Mouse (Mus musculus) midbrain, embryonic 11.5 days (tissue): ENCODE results near the gene Ces2b. TPM values are rescaled to one million over a fixed set of nuclear protein-coding genes. Genes with fewer than 3 reads are reported as not detected.
"Not testable (repeated sequence)": the region's sequence is repeated elsewhere in the genome, so short reads cannot be mapped to it uniquely, and the experiment has no call there.

Experiments used
- ATAC-seq: fragments of 200-750 bp; cut with Nextera tagmentation; 2 replicates; pipeline ENCODE4 v1.8.0; 2017; ENCODE audit warnings: moderate TSS enrichment, moderate library complexity; ENCODE audit not compliant: low FRiP score
- DNase-seq: peaks from one replicate; pipeline ENCODE4 v3.0.0; 2015; ENCODE audit warnings: low spot score; ENCODE audit errors: missing footprints
- H3K27ac ChIP-seq: fragments of 300-500 bp; sonication (generic); 2 replicates; pipeline ENCODE4 v1.5.1; 2014; ENCODE audit warnings: low read depth, low read length
- H3K27me3 ChIP-seq: fragments of 300-500 bp; sonication (generic); 2 replicates; pipeline ENCODE4 v1.6.1; 2014; ENCODE audit warnings: mild to moderate bottlenecking, low read length, moderate library complexity, mixed read lengths; ENCODE audit not compliant: control insufficient read depth, insufficient read depth
- H3K36me3 ChIP-seq: fragments of 300-500 bp; sonication (generic); 2 replicates; pipeline ENCODE4 v1.6.1; 2014; ENCODE audit warnings: mild to moderate bottlenecking, low read length, moderate library complexity, mixed read lengths; ENCODE audit not compliant: control insufficient read depth, insufficient read depth
- H3K4me1 ChIP-seq: fragments of 300-500 bp; sonication (generic); 2 replicates; pipeline ENCODE4 v1.6.1; 2014; ENCODE audit warnings: low read length; ENCODE audit not compliant: control insufficient read depth, insufficient read depth
- H3K4me2 ChIP-seq: fragments of 300-500 bp; sonication (generic); 2 replicates; pipeline ENCODE4 v1.6.1; 2014; ENCODE audit warnings: mild to moderate bottlenecking, moderate library complexity
- H3K4me3 ChIP-seq: fragments of 300-500 bp; sonication (generic); 2 replicates; pipeline ENCODE4 v1.5.1; 2014; ENCODE audit warnings: low read depth, low read length
- H3K9ac ChIP-seq: fragments of 300-500 bp; sonication (generic); 2 replicates; pipeline ENCODE4 v1.6.1; 2014; ENCODE audit warnings: low read length
- H3K9me3 ChIP-seq: fragments of 300-500 bp; sonication (generic); 2 replicates; pipeline ENCODE4 v1.6.1; 2016; ENCODE audit warnings: low read length; ENCODE audit not compliant: control insufficient read depth
- WGBS: fragments of 180-500 bp; shearing (Covaris S2); extraction: QIAGEN DNeasy Blood & Tissue Kit; methylation state at CpG from one replicate; pipeline ENCODE4 v1.1.7; 2014; 5-methylcytosine and 5-hydroxymethylcytosine counted together
- polyA plus RNA-seq: library from polyadenylated mRNA; unstranded; fragments of >200 nt; fragmentation: Nextera tagmentation; extraction: Ambion mirVana; gene quantifications from 2 replicates; pipeline ENCODE4 v1.2.1, GENCODE M21; 2014

Ces2b gene
- polyA plus RNA-seq, 1 experiment from 2014 or later: 0.15 TPM

DNA sequence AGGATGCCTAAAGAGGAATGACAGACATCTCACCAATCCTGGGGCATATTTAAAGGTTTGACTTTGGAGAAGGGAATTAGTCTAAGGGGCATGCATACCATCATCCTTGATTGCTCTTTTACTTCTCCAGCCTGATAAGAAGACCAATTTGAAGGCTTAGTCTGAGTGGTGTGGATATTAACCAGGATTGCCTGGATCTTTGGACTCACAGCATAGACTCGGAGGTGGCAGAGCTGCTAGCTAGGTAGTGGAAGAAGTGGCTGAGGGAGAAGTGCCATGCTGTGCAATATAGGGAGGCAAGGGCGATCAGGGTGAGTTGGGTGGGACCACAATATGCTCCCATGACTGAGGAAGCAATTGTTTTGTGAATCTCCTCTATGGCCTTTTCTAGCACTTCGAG lies 3.2 kb upstream of the Ces2b start:
- Histone ChIP-seq H3K9ac (no peak overlapping the region), H3K4me1 (no peaks in the 10 kb centered on the region), H3K36me3 (no peaks in the 10 kb centered on the region), H3K27me3 (no peaks in the 10 kb centered on the region), H3K4me2 (no peak overlapping the region), H3K4me3 (no peak overlapping the region), H3K27ac (no peak overlapping the region), H3K9me3 (no peaks in the 10 kb centered on the region)
- ATAC-seq (no peak), DNase-seq (no peak)
- WGBS: 82% methylated on average over 3 of the region's 3 CpGs

DNA sequence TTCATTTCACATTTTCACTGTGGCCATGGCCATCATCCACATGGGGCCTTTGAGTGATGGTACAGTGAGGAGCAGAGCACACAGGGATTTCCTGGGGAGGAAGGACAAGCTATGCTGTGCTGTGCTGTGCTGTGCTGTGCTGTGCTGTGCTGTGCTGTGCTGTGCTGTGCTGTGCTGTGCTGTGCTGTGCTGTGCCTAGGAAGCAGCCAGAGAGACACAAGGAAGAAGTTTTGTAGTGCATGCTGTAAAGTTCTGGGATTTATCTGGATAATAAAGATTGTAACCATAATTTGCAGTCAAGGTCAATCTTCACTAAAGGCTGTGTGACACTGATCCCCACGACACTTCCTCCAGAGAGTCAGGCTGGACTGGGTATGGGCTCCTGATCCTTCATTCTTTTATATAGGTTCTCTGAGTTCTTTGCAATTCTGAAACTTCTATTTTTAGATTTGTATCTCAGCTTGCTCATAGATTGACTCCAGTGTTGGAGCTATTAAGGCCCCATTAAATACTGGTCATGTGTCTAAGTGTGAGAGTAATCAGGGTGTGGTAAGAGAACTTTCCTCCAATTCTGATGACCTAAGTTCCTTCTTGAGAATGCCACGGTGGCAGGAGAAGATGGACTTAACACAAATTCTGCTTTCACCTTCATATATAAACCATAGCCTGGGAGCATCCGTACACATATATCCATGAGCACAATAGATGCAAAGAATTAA lies 10.1 kb downstream of the Ces2b start:
- Histone ChIP-seq H3K9ac (no peak overlapping the region), H3K27ac (no peak overlapping the region), H3K4me1 (no peaks in the 10 kb centered on the region), H3K4me2 (no peak overlapping the region), H3K36me3 (no peaks in the 10 kb centered on the region), H3K27me3 (no peaks in the 10 kb centered on the region), H3K4me3 (no peak overlapping the region), H3K9me3 (no peaks in the 10 kb centered on the region)
- WGBS: 86% methylated on average over 3 of the region's 3 CpGs
- DNase-seq: no peak
- no peak for ATAC-seq

DNA sequence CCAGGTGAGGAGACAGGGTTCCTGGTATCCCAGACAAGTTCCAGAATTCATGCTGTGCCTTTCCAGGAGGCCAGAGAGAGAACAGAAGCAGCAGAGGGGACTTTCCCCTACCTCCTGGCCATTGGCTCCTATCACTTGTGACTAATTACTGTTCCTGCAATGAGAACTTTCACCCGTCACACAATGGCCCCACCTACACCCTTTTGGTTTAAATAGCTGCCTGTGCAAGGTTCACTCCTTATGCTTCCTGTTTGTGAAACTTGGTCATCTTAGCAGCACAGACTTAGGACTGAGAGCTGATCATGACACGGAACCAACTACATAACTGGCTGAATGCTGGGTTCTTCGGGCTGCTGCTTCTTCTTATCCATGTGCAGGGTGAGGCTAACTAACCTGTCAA lies 15.5 kb downstream of the Ces2b start, which contains the start of gene Ces2c:
Ces2c (plus strand) TSS at position 238 of the 400 bp plus-strand sequence.
- ATAC-seq (no peak), DNase-seq (no peak)
- Histone ChIP-seq H3K27me3 (no peaks in the 10 kb centered on the region), H3K4me2 (no peak within 1 kb of the TSS), H3K36me3 (no peaks in the 10 kb centered on the region), H3K4me3 (no peak within 1 kb of the TSS), H3K9me3 (no peaks in the 10 kb centered on the region), H3K9ac (no peak within 1 kb of the TSS), H3K4me1 (no peaks in the 10 kb centered on the region), H3K27ac (no peak within 1 kb of the TSS)
- WGBS: 97% methylated on average over 3 of the region's 3 CpGs

DNA sequence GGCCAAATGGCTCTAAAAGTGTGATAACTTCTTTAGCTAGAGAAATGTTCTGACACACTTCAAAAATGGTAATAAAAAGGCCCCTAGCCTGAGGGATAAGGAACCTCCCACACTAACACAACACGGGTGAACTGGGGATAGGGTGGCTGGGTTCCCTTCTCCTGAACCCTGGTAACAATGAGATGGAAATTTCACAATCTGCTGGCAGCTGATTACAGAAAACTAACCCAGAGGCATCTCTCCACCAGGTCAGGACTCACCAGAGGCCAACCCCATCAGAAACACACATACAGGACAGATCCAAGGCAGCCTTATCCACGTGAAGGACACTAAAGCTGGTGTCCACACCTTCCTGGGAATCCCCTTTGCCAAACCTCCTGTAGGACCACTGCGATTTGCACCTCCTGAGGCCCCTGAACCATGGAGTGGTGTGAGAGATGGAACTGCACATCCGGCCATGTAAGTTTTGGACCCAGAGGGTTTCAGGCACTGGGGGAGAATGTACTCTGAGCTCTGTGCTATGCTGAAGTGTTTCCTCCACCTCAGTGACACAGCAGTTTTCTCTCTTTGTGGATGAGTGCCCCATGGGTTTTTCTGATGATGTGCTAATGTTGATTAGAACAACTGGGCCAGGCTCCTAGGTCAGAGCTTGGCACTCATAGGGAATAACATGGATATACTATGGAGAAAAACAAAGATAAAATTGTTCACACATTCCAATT lies 16.5 kb downstream of the Ces2b start:
- H3K4me3 ChIP-seq: no peak overlapping the region
- H3K9ac ChIP-seq: no peak overlapping the region
- H3K4me2 ChIP-seq: no peak overlapping the region
- no peak overlapping the region for H3K27ac ChIP-seq
- no peaks in the 10 kb centered on the region for H3K27me3 ChIP-seq
- WGBS: 75% methylated on average over 4 of the region's 4 CpGs
- DNase-seq (no peak), ATAC-seq (no peak)
- H3K36me3 ChIP-seq: no peaks in the 10 kb centered on the region
- no peaks in the 10 kb centered on the region for H3K4me1 ChIP-seq
- H3K9me3 ChIP-seq: no peaks in the 10 kb centered on the region

DNA sequence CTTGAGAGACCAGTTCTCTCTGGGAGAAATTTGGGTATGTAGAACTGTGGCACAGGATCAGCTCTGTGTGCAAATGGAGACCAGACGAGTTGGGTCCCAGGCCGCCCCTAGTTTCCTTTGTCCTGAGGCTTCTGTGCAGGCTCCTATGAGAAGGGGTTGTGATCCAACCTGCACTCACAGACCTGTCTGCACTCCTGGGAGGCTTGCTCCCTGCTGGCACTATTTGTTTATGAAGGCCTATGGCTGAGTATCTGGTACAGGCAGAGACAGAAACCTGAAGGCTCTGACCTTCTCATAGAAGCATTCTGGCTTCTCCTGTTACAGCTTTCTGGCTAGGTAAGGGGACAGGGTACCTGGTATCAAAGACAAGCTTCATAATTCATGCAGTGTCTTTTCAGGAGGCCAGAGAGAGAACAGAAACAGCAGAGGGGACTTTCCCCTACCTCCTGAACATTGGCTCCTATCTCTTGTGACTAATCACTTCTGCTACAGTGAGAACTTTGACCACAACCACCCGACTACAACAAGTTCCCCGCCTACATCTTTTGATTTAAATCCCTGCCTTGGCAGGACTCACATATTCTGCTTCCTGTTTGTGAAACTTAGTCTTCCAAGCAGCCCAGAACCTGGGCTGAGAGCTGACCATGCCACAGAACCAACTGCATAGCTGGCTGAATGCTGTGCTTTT lies 35.6 kb downstream of the Ces2b start:
- not testable (repeated sequence) for ATAC-seq, H3K9ac ChIP-seq, H3K36me3 ChIP-seq, H3K4me2 ChIP-seq, H3K27me3 ChIP-seq, H3K4me1 ChIP-seq, DNase-seq, H3K4me3 ChIP-seq, H3K27ac ChIP-seq, H3K9me3 ChIP-seq
- WGBS: no CpG with 5 or more reads among the region's 4 CpGs

DNA sequence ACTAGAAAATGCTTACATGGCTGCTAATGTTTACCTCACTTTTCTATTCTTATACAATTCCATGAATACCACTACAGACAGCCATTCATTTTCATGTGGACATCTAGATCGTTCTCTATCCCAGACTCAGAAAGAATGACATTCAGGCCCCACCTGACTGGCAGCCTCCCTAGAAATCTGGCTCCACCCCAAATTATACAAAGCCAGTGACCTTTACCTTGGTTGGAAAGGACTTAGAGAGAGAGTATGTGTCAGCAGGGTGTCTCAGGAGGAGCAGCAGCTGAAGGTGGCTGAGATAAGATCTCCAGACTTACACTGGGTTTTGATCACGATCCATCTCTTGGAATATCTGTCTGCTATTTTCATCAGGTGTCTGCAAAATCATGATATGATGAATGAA lies 37.5 kb downstream of the Ces2b start:
- H3K27ac ChIP-seq, H3K4me3 ChIP-seq, H3K9ac ChIP-seq, H3K36me3 ChIP-seq, H3K4me1 ChIP-seq, H3K27me3 ChIP-seq, ATAC-seq, H3K9me3 ChIP-seq, H3K4me2 ChIP-seq, DNase-seq: not testable (repeated sequence)
- no CpG with 5 or more reads among the region's 2 CpGs for WGBS

DNA sequence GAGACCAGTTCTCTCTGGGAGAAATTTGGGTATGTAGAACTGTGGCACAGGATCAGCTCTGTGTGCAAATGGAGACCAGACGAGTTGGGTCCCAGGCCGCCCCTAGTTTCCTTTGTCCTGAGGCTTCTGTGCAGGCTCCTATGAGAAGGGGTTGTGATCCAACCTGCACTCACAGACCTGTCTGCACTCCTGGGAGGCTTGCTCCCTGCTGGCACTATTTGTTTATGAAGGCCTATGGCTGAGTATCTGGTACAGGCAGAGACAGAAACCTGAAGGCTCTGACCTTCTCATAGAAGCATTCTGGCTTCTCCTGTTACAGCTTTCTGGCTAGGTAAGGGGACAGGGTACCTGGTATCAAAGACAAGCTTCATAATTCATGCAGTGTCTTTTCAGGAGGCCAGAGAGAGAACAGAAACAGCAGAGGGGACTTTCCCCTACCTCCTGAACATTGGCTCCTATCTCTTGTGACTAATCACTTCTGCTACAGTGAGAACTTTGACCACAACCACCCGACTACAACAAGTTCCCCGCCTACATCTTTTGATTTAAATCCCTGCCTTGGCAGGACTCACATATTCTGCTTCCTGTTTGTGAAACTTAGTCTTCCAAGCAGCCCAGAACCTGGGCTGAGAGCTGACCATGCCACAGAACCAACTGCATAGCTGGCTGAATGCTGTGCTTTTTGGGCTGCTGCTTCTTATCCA lies 55.0 kb downstream of the Ces2b start:
- H3K36me3 ChIP-seq, H3K4me3 ChIP-seq, H3K27ac ChIP-seq, H3K9me3 ChIP-seq, H3K27me3 ChIP-seq, H3K4me2 ChIP-seq, ATAC-seq, H3K9ac ChIP-seq, DNase-seq, H3K4me1 ChIP-seq: not testable (repeated sequence)
- no CpG with 5 or more reads among the region's 4 CpGs for WGBS
